Mouse (Mus musculus) macrophage (primary cell): ENCODE results near the gene Ssbp3. TPM values are rescaled to one million over a fixed set of nuclear protein-coding genes. Genes with fewer than 3 reads are reported as not detected.

Source experiments
- H3K27ac ChIP-seq: fragments of 350-480 bp; formaldehyde crosslinking; 2 replicates; pipeline ENCODE4 v1.9.0; 2021
- H3K36me3 ChIP-seq: fragments of 350-480 bp; formaldehyde crosslinking; 2 replicates; pipeline ENCODE4 v1.9.0; 2021; ENCODE audit errors: inconsistent target
- H3K4me3 ChIP-seq: fragments of 350-480 bp; formaldehyde crosslinking; 2 replicates; pipeline ENCODE4 v1.9.0; 2021; ENCODE audit errors: inconsistent target
- H3K79me2 ChIP-seq: fragments of 350-480 bp; formaldehyde crosslinking; 2 replicates; pipeline ENCODE4 v1.9.0; 2021; ENCODE audit errors: inconsistent target
- WGBS: methylation state at CpG from one replicate; pipeline ENCODE4 v1.1.7; 2026; ENCODE audit warnings: inconsistent platforms; ENCODE audit not compliant: missing documents; 5-methylcytosine and 5-hydroxymethylcytosine counted together
- polyA plus RNA-seq: library from polyadenylated mRNA; stranded (reverse); fragments of 250-400 nt; gene quantifications from 3 replicates; pipeline ENCODE4 v1.2.4, GENCODE M21; 2018; ENCODE audit warnings: inconsistent platforms

Gene Ssbp3
- polyA plus RNA-seq, 1 experiment from 2014 or later, result 44.3 TPM

DNA sequence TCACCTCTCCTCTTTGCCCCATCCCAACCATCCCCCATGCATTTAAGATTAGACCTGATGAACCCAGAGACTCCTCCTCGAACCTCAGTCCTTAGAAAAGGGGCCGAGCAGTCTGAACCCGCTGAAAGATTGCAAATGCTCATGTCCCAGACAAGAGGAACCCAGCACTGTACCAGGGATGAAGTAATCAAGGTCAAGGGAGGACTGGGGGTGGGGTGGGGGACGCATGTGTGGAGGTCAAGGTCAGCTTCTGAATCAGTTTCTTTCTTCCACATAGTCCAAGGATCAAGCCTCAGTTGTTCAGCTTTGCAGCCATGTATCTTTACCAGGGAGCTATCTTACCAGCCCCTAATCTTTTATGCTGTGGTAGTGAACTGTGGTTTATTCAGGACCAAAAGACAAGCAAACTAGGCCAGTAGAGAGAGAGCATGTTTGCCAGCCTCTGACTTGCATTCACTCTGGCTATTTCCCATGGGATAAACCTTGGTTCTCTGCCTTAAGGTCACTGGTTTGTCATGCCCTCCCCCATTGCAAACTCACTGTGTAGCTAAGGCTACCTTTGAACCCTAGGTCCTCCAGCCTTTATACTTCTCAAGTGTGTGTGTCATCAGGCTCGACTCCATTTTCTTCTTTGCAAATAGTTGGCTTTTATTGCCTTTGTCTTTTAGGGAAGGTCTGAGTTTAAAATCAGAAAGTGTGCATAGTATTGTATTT lies 109.9 kb downstream of the Ssbp3 start:
- WGBS, result 76% methylated on average over 5 of the region's 5 CpGs
- H3K36me3 ChIP-seq, result no peaks in the 10 kb centered on the region
- H3K4me3 ChIP-seq, result no peak overlapping the region
- no peaks in the 10 kb centered on the region for H3K79me2 ChIP-seq
- no peak overlapping the region for H3K27ac ChIP-seq

- Histone ChIP-seq H3K79me2 (no peaks in the 10 kb centered on the region), H3K4me3 (no peak overlapping the region), H3K36me3 (no peaks in the 10 kb centered on the region), H3K27ac (no peak overlapping the region)
- WGBS, result 79% methylated on average over 3 of the region's 3 CpGs
Observed at GRCm38 (mm10) chr4:107021464-107021863, 111.0 kb downstream of the Ssbp3 start.

DNA sequence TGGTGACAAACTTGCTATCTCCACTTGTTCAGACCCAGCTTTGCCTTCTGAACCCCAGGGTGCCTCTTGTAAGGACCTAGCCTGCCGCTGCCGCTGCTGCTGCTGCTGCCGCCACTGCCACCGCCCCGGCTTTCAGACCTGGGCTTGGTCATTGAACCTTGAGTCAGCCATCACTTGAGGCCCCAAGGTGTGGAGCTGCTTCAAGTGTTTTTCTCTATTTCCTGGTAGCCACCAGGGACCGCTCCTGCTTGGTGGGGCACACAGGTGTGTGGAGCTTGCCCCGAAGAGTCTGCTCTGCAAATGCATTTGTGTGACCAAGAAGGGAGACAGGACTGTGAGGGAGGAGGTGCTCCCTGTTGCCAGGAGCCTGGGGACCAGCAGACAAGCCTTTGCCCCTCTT lies 114.4 kb downstream of the Ssbp3 start:
- Histone ChIP-seq H3K4me3 (no peak overlapping the region), H3K27ac (no peak overlapping the region), H3K79me2 (no peaks in the 10 kb centered on the region), H3K36me3 (no peaks in the 10 kb centered on the region)
- WGBS, result 92% methylated on average over 5 of the region's 7 CpGs

DNA sequence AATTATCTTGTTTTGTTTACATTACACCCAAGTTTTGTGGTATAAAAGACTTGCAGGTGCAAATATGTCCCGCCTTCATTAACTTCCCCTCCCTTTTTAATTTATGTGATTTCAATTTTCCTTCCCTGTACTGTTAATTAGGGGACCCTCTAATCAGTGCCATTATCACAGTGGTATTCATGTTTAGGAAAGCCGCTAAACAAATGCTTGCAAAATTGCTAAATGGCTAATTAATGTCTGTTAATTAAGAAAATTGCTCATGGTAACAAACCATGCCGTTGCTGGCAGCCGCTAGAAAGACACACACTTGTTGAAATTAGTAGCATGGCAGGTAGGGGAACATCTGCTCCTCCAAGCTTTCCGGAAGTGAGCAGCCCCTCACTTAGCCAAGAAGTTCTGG lies 114.9 kb downstream of the Ssbp3 start:
- no peaks in the 10 kb centered on the region for H3K79me2 ChIP-seq
- H3K36me3 ChIP-seq, result no peaks in the 10 kb centered on the region
- H3K4me3 ChIP-seq, result no peak overlapping the region
- H3K27ac ChIP-seq, result no peak overlapping the region
- WGBS, result 87% methylated on average over 5 of the region's 5 CpGs

GRCm38 (mm10) chr4:107026451-107026850 lies 116.0 kb downstream of the Ssbp3 start:
- Histone ChIP-seq H3K36me3 (no peaks in the 10 kb centered on the region), H3K79me2 (no peaks in the 10 kb centered on the region), H3K27ac (no peak overlapping the region), H3K4me3 (no peak overlapping the region)
- 87% methylated on average over 8 of the region's 8 CpGs for WGBS

GRCm38 (mm10) chr4:107035689-107036088 lies 125.2 kb downstream of the Ssbp3 start:
- Histone ChIP-seq H3K79me2 (no peaks in the 10 kb centered on the region), H3K27ac (no peak overlapping the region), H3K4me3 (no peak overlapping the region), H3K36me3 (peaks cover 5% of the 10 kb centered on the region; the same call in 1 of the 2 replicates)
- 91% methylated on average over 4 of the region's 4 CpGs for WGBS

DNA sequence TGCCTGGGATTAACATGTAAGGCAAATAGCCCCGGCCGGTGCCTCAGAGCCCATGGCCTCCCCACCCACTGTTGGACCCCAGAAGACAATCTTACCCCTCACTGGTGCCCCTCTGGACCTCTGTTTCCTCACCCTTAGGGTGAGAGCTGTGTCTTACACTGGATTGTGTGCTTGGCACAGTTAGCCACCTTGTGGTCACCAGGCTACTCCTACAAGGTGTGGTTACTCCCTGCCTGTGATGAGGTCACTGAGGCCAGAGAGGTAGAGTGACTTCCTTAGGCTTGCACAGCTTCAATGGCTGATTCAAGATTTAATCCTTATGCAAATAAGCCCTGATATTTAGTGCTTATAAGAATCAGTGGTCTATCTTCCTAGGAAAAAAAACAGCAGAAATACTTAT lies 126.5 kb downstream of the Ssbp3 start:
- peaks cover 12% of the 10 kb centered on the region; the same call in 1 of the 2 replicates for H3K36me3 ChIP-seq
- WGBS, result 100% methylated on average over 2 of the region's 2 CpGs

DNA sequence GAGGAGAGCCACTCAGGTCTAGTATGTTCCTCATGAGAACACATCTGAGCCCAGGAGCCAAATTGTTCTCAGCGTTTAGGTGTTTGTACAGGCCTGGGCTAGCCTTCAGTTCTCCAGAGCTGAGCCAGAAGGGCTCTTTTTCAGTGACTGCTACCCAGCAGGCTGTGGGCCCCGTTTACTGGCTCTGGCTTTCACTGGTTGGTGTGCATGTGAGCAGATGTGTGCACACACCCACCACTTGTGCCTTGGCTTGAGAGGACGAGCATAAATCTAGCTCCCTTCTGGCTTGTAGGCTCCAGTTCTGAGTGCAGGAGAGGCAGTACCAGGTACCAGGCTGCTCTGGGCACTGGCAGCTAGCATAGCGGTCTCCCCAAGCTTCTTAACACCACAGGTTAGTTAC lies 127.8 kb downstream of the Ssbp3 start:
- no peak overlapping the region for H3K4me3 ChIP-seq
- H3K36me3 ChIP-seq, result peaks cover 12% of the 10 kb centered on the region; the same call in 1 of the 2 replicates
- 91% methylated on average over 4 of the region's 4 CpGs for WGBS
- no peak overlapping the region for H3K27ac ChIP-seq
- H3K79me2 ChIP-seq, result no peaks in the 10 kb centered on the region

More for the DNA sequence above, 126.5 kb downstream of the Ssbp3 start:
- no peak overlapping the region for H3K4me3 ChIP-seq
- H3K79me2 ChIP-seq, result no peaks in the 10 kb centered on the region
- H3K27ac ChIP-seq, result no peak overlapping the region

- 98% methylated on average over 8 of the region's 8 CpGs for WGBS
- no peaks in the 10 kb centered on the region for H3K79me2 ChIP-seq
- H3K27ac ChIP-seq, result no peak overlapping the region
- peaks cover 12% of the 10 kb centered on the region; the same call in 1 of the 2 replicates for H3K36me3 ChIP-seq
- no peak overlapping the region for H3K4me3 ChIP-seq
Observed at GRCm38 (mm10) chr4:107039270-107039669, 128.8 kb downstream of the Ssbp3 start.

- H3K4me3 ChIP-seq, result no peak overlapping the region
- no peaks in the 10 kb centered on the region for H3K79me2 ChIP-seq
- H3K27ac ChIP-seq, result no peak overlapping the region
- 37% methylated on average over 6 of the region's 6 CpGs for WGBS
- peaks cover 12% of the 10 kb centered on the region; the same call in 1 of the 2 replicates for H3K36me3 ChIP-seq
Observed at GRCm38 (mm10) chr4:107042304-107042703, 131.8 kb downstream of the Ssbp3 start.

- Histone ChIP-seq H3K27ac (no peak overlapping the region), H3K36me3 (0 out of 2 replicates have a peak, but pooled peaks cover 9% of the 10 kb centered on the region), H3K79me2 (no peaks in the 10 kb centered on the region), H3K4me3 (no peak overlapping the region)
- 96% methylated on average over 13 of the region's 13 CpGs for WGBS
Observed at GRCm38 (mm10) chr4:107045188-107045587, 134.7 kb downstream of the Ssbp3 start.

- Histone ChIP-seq H3K27ac (no peak overlapping the region), H3K4me3 (no peak overlapping the region), H3K36me3 (no peaks in the 10 kb centered on the region), H3K79me2 (no peaks in the 10 kb centered on the region)
- 58% methylated on average over 5 of the region's 5 CpGs for WGBS
Observed at GRCm38 (mm10) chr4:107047806-107048205, 137.3 kb downstream of the Ssbp3 start.

DNA sequence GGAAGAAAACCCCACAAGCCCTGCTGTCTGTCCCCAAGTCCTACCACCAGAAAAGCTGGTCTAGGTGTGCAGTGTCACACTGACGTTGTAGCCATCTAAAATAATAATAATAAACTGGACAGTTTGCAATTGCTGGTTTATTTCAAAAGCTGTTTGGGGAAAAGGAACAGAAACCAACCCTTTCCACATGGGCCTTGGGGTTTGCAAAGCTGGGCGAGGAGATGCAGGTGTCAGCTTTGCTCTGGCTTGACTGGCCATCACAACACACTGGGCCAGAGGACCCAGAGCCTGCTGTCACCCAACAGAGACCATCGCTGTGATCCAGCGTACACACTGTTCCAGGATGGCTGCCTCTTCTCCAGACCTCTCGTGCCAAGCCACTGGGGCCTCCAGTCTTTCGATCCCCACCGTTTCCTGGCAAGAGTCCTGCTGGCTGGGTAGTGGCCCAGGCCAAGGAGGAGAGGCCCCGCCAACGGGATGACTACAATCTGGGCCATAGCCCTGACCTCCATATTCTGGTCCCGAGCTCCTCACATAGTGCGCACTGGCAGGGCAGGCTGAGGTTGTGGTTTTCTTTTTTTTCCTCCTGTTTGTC lies 138.2 kb downstream of the Ssbp3 start:
- H3K4me3 ChIP-seq, result no peak overlapping the region
- WGBS, result 76% methylated on average over 11 of the region's 11 CpGs
- H3K27ac ChIP-seq, result no peak overlapping the region
- H3K36me3 ChIP-seq, result no peaks in the 10 kb centered on the region
- H3K79me2 ChIP-seq, result no peaks in the 10 kb centered on the region

DNA sequence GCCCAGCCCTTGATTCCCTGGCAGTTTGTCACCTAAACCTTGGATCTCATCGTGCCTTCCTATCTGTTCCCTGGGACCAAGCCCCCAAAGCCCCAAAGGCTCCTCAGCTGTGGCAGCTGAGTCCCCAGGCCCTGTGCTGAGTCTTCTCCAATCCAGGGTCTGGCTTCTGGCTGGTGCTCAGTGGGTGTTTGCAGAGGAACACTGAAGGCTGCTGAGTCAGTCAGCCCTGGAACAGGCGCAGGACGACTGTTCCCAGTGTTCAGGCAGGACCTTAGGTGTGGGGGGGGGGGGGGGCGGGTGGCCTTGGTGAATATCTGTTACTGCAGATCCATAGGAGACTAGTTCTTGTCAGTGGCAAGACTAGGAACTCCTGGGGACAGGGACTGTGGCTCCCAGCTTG lies 141.4 kb downstream of the Ssbp3 start:
- H3K36me3 ChIP-seq, result peaks cover 6% of the 10 kb centered on the region; the same call in 1 of the 2 replicates
- H3K79me2 ChIP-seq, result no peaks in the 10 kb centered on the region
- no peak overlapping the region for H3K27ac ChIP-seq
- WGBS, result 64% methylated on average over 4 of the region's 4 CpGs
- no peak overlapping the region for H3K4me3 ChIP-seq

DNA sequence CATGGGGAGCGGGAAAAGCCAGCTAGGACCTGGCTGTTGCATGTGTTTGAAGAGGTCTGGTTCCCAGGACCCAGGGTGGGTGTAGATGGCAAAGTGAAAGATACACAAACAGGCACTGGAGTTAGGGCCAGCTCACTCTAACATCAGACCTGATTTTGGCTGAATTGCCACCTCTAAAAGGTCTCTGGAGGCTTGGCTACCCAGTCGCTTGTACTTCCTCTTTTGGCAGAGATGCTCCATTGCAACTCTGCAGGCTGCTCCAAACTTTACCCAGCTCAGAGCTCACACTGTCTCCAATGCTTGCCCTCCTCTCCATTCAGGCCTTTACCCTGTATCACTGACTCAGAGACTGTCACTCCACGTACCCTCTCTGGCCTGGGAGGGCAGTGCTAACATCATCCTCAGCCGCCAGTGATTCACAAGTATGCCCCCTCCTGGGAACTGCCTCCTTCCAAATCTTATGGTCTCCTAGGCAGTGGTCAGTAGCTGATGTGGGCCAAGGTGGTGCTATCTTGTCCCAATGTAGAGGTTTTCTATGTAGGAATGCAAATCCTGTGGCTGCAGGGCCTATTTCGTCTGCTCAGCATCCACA lies 142.6 kb downstream of the Ssbp3 start:
- 64% methylated on average over 5 of the region's 5 CpGs for WGBS
- H3K36me3 ChIP-seq, result peaks cover 17% of the 10 kb centered on the region
- H3K79me2 ChIP-seq, result no peaks in the 10 kb centered on the region
- no peak overlapping the region for H3K27ac ChIP-seq
- no peak overlapping the region for H3K4me3 ChIP-seq
